Mouse (Mus musculus) stomach, postnatal 0 days (tissue): ENCODE results near the gene Gm5134. TPM values are rescaled to one million over a fixed set of nuclear protein-coding genes. Genes with fewer than 3 reads are reported as not detected.

Source experiments
- ATAC-seq: fragments of 200-750 bp; cut with Nextera tagmentation; 2 replicates; pipeline ENCODE4 v1.8.0; 2017; ENCODE audit not compliant: low FRiP score, low TSS enrichment
- DNase-seq: peaks from one replicate; pipeline ENCODE4 v3.0.0-alpha.2; 2016; ENCODE audit warnings: low spot score
- H3K27ac ChIP-seq: fragments of 300-500 bp; sonication (generic); replicated peaks from 2 replicates; pipeline ENCODE4 v1.5.1; 2014; ENCODE audit warnings: mild to moderate bottlenecking, control low read depth
- H3K27me3 ChIP-seq: fragments of 300-500 bp; sonication (generic); 2 replicates; pipeline ENCODE4 v1.6.1; 2014; ENCODE audit warnings: low read length; ENCODE audit not compliant: control insufficient read depth, insufficient read depth
- H3K36me3 ChIP-seq: fragments of 300-500 bp; sonication (generic); 2 replicates; pipeline ENCODE4 v1.6.1; 2014; ENCODE audit warnings: low read length, mixed read lengths; ENCODE audit not compliant: control insufficient read depth, insufficient read depth
- H3K4me1 ChIP-seq: fragments of 300-500 bp; sonication (generic); replicated peaks from 2 replicates; pipeline ENCODE4 v1.6.1; 2014; ENCODE audit warnings: antibody characterized with exemption; ENCODE audit not compliant: control insufficient read depth, insufficient read depth
- H3K4me2 ChIP-seq: fragments of 300-500 bp; sonication (generic); replicated peaks from 2 replicates; pipeline ENCODE4 v1.6.1; 2014; ENCODE audit warnings: low read depth, mild to moderate bottlenecking, control low read depth, moderate library complexity
- H3K4me3 ChIP-seq: fragments of 300-500 bp; sonication (generic); 2 replicates; pipeline ENCODE4 v1.5.1; 2014; ENCODE audit warnings: low read depth, low read length, control low read depth
- H3K9ac ChIP-seq: fragments of 300-500 bp; sonication (generic); 2 replicates; pipeline ENCODE4 v1.6.1; 2014; ENCODE audit warnings: mild to moderate bottlenecking, low read length, control low read depth, mixed read lengths
- H3K9me3 ChIP-seq: fragments of 300-500 bp; sonication (generic); 2 replicates; pipeline ENCODE4 v1.6.1; 2016; ENCODE audit warnings: low read length; ENCODE audit not compliant: control insufficient read depth
- CTCF ChIP-seq: IDR thresholded peaks from 2 replicates; pipeline ENCODE4 v1.5.1; 2016; ENCODE audit warnings: antibody characterized with exemption, low read depth, mild to moderate bottlenecking, moderate library complexity
- EP300 ChIP-seq: optimal IDR thresholded peaks from 2 replicates; pipeline ENCODE3; 2016; ENCODE audit warnings: antibody characterized with exemption
- WGBS: fragments of 180-500 bp; shearing (Covaris S2); extraction: QIAGEN DNeasy Blood & Tissue Kit; methylation state at CpG from one replicate; pipeline ENCODE4 v1.1.7; 2014; 5-methylcytosine and 5-hydroxymethylcytosine counted together
- polyA plus RNA-seq: library from polyadenylated mRNA; unstranded; fragments of >200 nt; fragmentation: Nextera tagmentation; extraction: Ambion mirVana; gene quantifications from 2 replicates; pipeline ENCODE4 v1.2.1, GENCODE M21; 2015

Gene Gm5134
- polyA plus RNA-seq, 1 experiment from 2014 or later = not detected

- ATAC-seq = no peak
Observed at GRCm38 (mm10) chr10:76025470-76026190, 71.3 kb downstream of the Gm5134 start.

GRCm38 (mm10) chr10:76027127-76028015, 73.1 kb downstream of the Gm5134 start:
- Histone ChIP-seq H3K27me3 (no peaks in the 10 kb centered on the region), H3K4me1 (no peaks in the 10 kb centered on the region), H3K4me3 (no peak overlapping the region), H3K9ac (no peak overlapping the region), H3K36me3 (no peaks in the 10 kb centered on the region), H3K27ac (no peak overlapping the region), H3K4me2 (no peak overlapping the region), H3K9me3 (peaks cover 3% of the 10 kb centered on the region; the same call in 1 of the 2 replicates)
- DNase-seq (no peak), ATAC-seq (no peak)
- WGBS = 61% methylated on average over 11 of the region's 12 CpGs
- TF ChIP-seq CTCF = no peak

More at GRCm38 (mm10) chr10:76025470-76026190, 71.3 kb downstream of the Gm5134 start:
- H3K9me3 ChIP-seq = peaks cover 3% of the 10 kb centered on the region; the same call in 1 of the 2 replicates
- no peaks in the 10 kb centered on the region for H3K4me1 ChIP-seq
- no peak overlapping the region for H3K27ac ChIP-seq
- TF ChIP-seq CTCF = no peak
- TF ChIP-seq EP300 = no peak
- H3K36me3 ChIP-seq = no peaks in the 10 kb centered on the region
- no peak for DNase-seq
- 94% methylated on average over 9 of the region's 10 CpGs for WGBS
- H3K9ac ChIP-seq = no peak overlapping the region
- H3K27me3 ChIP-seq = no peaks in the 10 kb centered on the region
- H3K4me3 ChIP-seq = no peak overlapping the region
- no peak overlapping the region for H3K4me2 ChIP-seq

- Histone ChIP-seq H3K9me3 (peaks cover 3% of the 10 kb centered on the region; the same call in 1 of the 2 replicates), H3K27me3 (no peaks in the 10 kb centered on the region), H3K27ac (no peak overlapping the region), H3K4me2 (no peak overlapping the region), H3K36me3 (no peaks in the 10 kb centered on the region), H3K4me3 (no peak overlapping the region), H3K4me1 (no peaks in the 10 kb centered on the region), H3K9ac (no peak overlapping the region)
- no peak for ATAC-seq
- DNase-seq = no peak
- TF ChIP-seq EP300 = no peak
- no peak for TF ChIP-seq CTCF
- WGBS = 11% methylated on average over 4 of the region's 4 CpGs
Observed at GRCm38 (mm10) chr10:76028016-76028366, 73.7 kb downstream of the Gm5134 start.

DNA sequence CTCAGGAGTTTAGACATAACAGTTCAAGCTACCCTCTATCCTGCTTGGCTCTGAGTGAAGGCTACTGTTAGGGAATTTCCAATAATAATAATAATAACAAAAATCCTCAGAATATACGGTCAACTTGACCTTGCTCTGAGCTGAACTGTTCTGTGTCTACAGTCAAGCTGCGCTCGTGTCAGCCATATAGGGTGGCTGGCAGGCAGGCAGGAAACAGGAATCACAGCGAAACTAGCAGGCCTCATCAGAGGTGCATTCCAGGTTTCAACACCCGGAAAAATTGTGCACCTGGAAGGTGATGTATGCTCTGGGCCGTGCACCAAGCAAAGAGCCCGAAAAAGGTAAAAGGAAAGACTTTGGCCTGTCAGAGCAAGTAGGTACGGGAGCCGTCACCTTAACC, 74.1 kb downstream of the Gm5134 start:
- TF ChIP-seq EP300 (no peak), CTCF (no peak)
- H3K27me3 ChIP-seq = no peaks in the 10 kb centered on the region
- DNase-seq (no peak), ATAC-seq (no peak)
- no peak overlapping the region for H3K27ac ChIP-seq
- H3K4me2 ChIP-seq = no peak overlapping the region
- H3K4me1 ChIP-seq = no peaks in the 10 kb centered on the region
- WGBS = 58% methylated on average over 9 of the region's 9 CpGs
- no peak overlapping the region for H3K9ac ChIP-seq
- peaks cover 3% of the 10 kb centered on the region; the same call in 1 of the 2 replicates for H3K9me3 ChIP-seq
- no peak overlapping the region for H3K4me3 ChIP-seq
- no peaks in the 10 kb centered on the region for H3K36me3 ChIP-seq

DNA sequence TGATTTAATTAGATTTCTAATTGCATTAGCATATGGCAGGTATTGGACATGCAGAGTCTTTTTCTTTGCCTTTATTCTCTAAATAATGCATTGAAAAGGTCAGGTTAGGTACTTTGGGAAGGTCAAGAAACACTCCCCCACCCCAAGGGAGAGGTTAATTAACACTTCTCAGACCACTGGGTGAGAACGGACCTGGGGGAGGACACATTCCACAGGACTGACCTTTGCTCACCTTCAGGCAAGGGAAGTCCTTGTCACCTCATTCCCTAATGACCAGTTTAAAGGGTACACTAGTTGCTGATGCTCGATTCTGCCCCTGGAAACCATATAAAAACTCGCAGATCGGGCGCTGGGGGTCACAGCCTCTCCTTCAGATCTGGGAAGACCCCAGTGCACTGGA, 75.0 kb downstream of the Gm5134 start:
- no peaks in the 10 kb centered on the region for H3K27me3 ChIP-seq
- peaks cover 3% of the 10 kb centered on the region; the same call in 1 of the 2 replicates for H3K9me3 ChIP-seq
- no peak for ATAC-seq
- H3K4me1 ChIP-seq = no peaks in the 10 kb centered on the region
- TF ChIP-seq EP300 (no peak), CTCF (no peak)
- no peaks in the 10 kb centered on the region for H3K36me3 ChIP-seq
- DNase-seq = no peak
- H3K4me3 ChIP-seq = no peak overlapping the region
- H3K27ac ChIP-seq = no peak overlapping the region
- no peak overlapping the region for H3K4me2 ChIP-seq
- 85% methylated on average over 5 of the region's 5 CpGs for WGBS
- H3K9ac ChIP-seq = no peak overlapping the region

DNA sequence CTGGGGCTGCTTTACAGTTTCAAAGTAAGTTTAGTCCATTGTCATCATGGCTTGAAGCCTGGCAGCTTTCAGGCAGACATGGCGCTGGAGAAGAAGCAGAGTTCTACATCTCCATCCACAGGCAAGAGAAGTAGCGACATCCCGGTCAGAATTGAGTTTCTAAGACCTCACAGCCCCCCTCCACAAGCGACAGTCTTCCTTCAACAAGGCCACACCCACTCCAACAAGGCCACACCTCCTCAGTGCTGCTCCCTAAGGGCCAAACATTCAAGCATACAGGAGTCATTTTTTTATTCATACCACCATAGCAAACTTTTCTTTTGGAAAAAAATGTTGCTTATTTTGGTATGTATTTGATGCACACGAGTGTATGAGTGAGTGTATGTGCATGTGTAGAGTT, 76.2 kb downstream of the Gm5134 start:
- Histone ChIP-seq H3K4me3 (no peak overlapping the region), H3K4me2 (no peak overlapping the region), H3K27ac (no peak overlapping the region), H3K36me3 (no peaks in the 10 kb centered on the region), H3K9ac (no peak overlapping the region), H3K27me3 (no peaks in the 10 kb centered on the region), H3K4me1 (no peaks in the 10 kb centered on the region), H3K9me3 (no peaks in the 10 kb centered on the region)
- 72% methylated on average over 5 of the region's 5 CpGs for WGBS
- TF ChIP-seq EP300 (no peak), CTCF (no peak)
- ATAC-seq (no peak), DNase-seq (no peak)
